Mouse (Mus musculus): ENCODE measurements around the gene Polr2l. TPM values are rescaled to one million over a fixed set of nuclear protein-coding genes. Genes with fewer than 3 reads are reported as not detected.

Polr2l gene
- polyA plus RNA-seq, 1 experiment from 2014 or later = 50.5 TPM

- no peaks in the 10 kb centered on the region for H3K27me3 ChIP-seq (replicated peaks; ENCODE audit: insufficient read depth, low read length)
- H3K4me3 ChIP-seq (ENCODE audit: low read depth, low read length) = no peak overlapping the region
- no peaks in the 10 kb centered on the region for H3K4me1 ChIP-seq (ENCODE audit: insufficient read depth, low read depth, low read length)
- H3K36me3 ChIP-seq (ENCODE audit: insufficient read depth, low read length) = no peaks in the 10 kb centered on the region
- DNase-seq (ENCODE audit: low spot score) (no peak), ATAC-seq (no peak)
- 91% methylated on average over 7 of the region's 7 CpGs for WGBS
- no peaks in the 10 kb centered on the region for H3K9me3 ChIP-seq (ENCODE audit: low read length)
- no peak overlapping the region for H3K27ac ChIP-seq (ENCODE audit: low read length)
- no peak overlapping the region for H3K9ac ChIP-seq (replicated peaks; ENCODE audit: low read depth)
- TF ChIP-seq EP300 (IDR thresholded peaks at IDR 0.05) (no peak), CTCF (IDR thresholded peaks at IDR 0.05) (no peak)
- H3K4me2 ChIP-seq (replicated peaks; ENCODE audit: low read depth, low read length) = no peak overlapping the region
Measured at GRCm38 (mm10) chr7:141501820-141502555, 27.1 kb upstream of the Polr2l start.

- no peak overlapping the region for H3K4me2 ChIP-seq (replicated peaks; ENCODE audit: low read depth, low read length)
- DNase-seq (ENCODE audit: low spot score) (no peak), ATAC-seq (no peak)
- no peak overlapping the region for H3K27ac ChIP-seq (ENCODE audit: low read length)
- H3K4me3 ChIP-seq (ENCODE audit: low read depth, low read length) = no peak overlapping the region
- no peaks in the 10 kb centered on the region for H3K27me3 ChIP-seq (replicated peaks; ENCODE audit: insufficient read depth, low read length)
- no peaks in the 10 kb centered on the region for H3K9me3 ChIP-seq (ENCODE audit: low read length)
- TF ChIP-seq EP300 (IDR thresholded peaks at IDR 0.05) = no peak
- no peak for TF ChIP-seq CTCF (IDR thresholded peaks at IDR 0.05)
- H3K4me1 ChIP-seq (ENCODE audit: insufficient read depth, low read depth, low read length) = no peaks in the 10 kb centered on the region
- WGBS = 92% methylated on average over 3 of the region's 3 CpGs
- no peaks in the 10 kb centered on the region; the same call in 1 of the 2 replicates for H3K36me3 ChIP-seq (ENCODE audit: insufficient read depth, low read length)
- no peak overlapping the region for H3K9ac ChIP-seq (replicated peaks; ENCODE audit: low read depth)
Measured at GRCm38 (mm10) chr7:141497600-141497999, 22.7 kb upstream of the Polr2l start.

- Histone ChIP-seq H3K9me3 (ENCODE audit: low read length) (no peaks in the 10 kb centered on the region), H3K27ac (ENCODE audit: low read length) (no peak overlapping the region), H3K4me1 (ENCODE audit: insufficient read depth, low read depth, low read length) (no peaks in the 10 kb centered on the region), H3K36me3 (ENCODE audit: insufficient read depth, low read length) (no peaks in the 10 kb centered on the region; the same call in 1 of the 2 replicates), H3K4me3 (ENCODE audit: low read depth, low read length) (no peak overlapping the region), H3K27me3 (replicated peaks; ENCODE audit: insufficient read depth, low read length) (no peaks in the 10 kb centered on the region), H3K4me2 (replicated peaks; ENCODE audit: low read depth, low read length) (no peak overlapping the region), H3K9ac (replicated peaks; ENCODE audit: low read depth) (no peak overlapping the region)
- 76% methylated on average over 4 of the region's 4 CpGs for WGBS
- DNase-seq (ENCODE audit: low spot score) = no peak
- TF ChIP-seq EP300 (IDR thresholded peaks at IDR 0.05) (no peak), CTCF (IDR thresholded peaks at IDR 0.05) (no peak)
- ATAC-seq = no peak
Measured at GRCm38 (mm10) chr7:141495940-141496339, 21.0 kb upstream of the Polr2l start.

- WGBS = 83% methylated on average over 2 of the region's 2 CpGs
- Histone ChIP-seq H3K27me3 (replicated peaks; ENCODE audit: insufficient read depth, low read length) (no peaks in the 10 kb centered on the region), H3K27ac (ENCODE audit: low read length) (no peak overlapping the region), H3K4me2 (replicated peaks; ENCODE audit: low read depth, low read length) (no peak overlapping the region), H3K4me1 (ENCODE audit: insufficient read depth, low read depth, low read length) (no peaks in the 10 kb centered on the region), H3K9ac (replicated peaks; ENCODE audit: low read depth) (no peak overlapping the region), H3K9me3 (ENCODE audit: low read length) (no peaks in the 10 kb centered on the region), H3K36me3 (ENCODE audit: insufficient read depth, low read length) (no peaks in the 10 kb centered on the region; the same call in 1 of the 2 replicates), H3K4me3 (ENCODE audit: low read depth, low read length) (no peak overlapping the region)
- TF ChIP-seq CTCF (IDR thresholded peaks at IDR 0.05) (no peak), EP300 (IDR thresholded peaks at IDR 0.05) (no peak)
- ATAC-seq = no peak
- no peak for DNase-seq (ENCODE audit: low spot score)
Measured at GRCm38 (mm10) chr7:141495379-141495778, 20.4 kb upstream of the Polr2l start.

GRCm38 (mm10) chr7:141493729-141494128, 18.8 kb upstream of the Polr2l start:
- Histone ChIP-seq H3K9ac (replicated peaks; ENCODE audit: low read depth) (no peak overlapping the region), H3K4me3 (ENCODE audit: low read depth, low read length) (no peak overlapping the region), H3K4me2 (replicated peaks; ENCODE audit: low read depth, low read length) (no peak overlapping the region), H3K27me3 (replicated peaks; ENCODE audit: insufficient read depth, low read length) (no peaks in the 10 kb centered on the region), H3K4me1 (ENCODE audit: insufficient read depth, low read depth, low read length) (no peaks in the 10 kb centered on the region), H3K27ac (ENCODE audit: low read length) (no peak overlapping the region), H3K9me3 (ENCODE audit: low read length) (no peaks in the 10 kb centered on the region), H3K36me3 (ENCODE audit: insufficient read depth, low read length) (no peaks in the 10 kb centered on the region; the same call in 1 of the 2 replicates)
- TF ChIP-seq CTCF (IDR thresholded peaks at IDR 0.05) (no peak), EP300 (IDR thresholded peaks at IDR 0.05) (no peak)
- DNase-seq (ENCODE audit: low spot score) = no peak
- whole genome bisulfite sequencing = 65% methylated on average over 1 of the region's 1 CpGs
- no peak for ATAC-seq

GRCm38 (mm10) chr7:141492738-141493137, 17.8 kb upstream of the Polr2l start:
- TF ChIP-seq EP300 (IDR thresholded peaks at IDR 0.05) (no peak), CTCF (IDR thresholded peaks at IDR 0.05) (no peak)
- Histone ChIP-seq H3K4me3 (ENCODE audit: low read depth, low read length) (no peak overlapping the region), H3K4me1 (ENCODE audit: insufficient read depth, low read depth, low read length) (no peaks in the 10 kb centered on the region), H3K9ac (replicated peaks; ENCODE audit: low read depth) (no peak overlapping the region), H3K36me3 (ENCODE audit: insufficient read depth, low read length) (no peaks in the 10 kb centered on the region; the same call in 1 of the 2 replicates), H3K27ac (ENCODE audit: low read length) (no peak overlapping the region), H3K9me3 (ENCODE audit: low read length) (no peaks in the 10 kb centered on the region), H3K4me2 (replicated peaks; ENCODE audit: low read depth, low read length) (no peak overlapping the region), H3K27me3 (replicated peaks; ENCODE audit: insufficient read depth, low read length) (no peaks in the 10 kb centered on the region)
- DNase-seq (ENCODE audit: low spot score) (no peak), ATAC-seq (no peak)
- WGBS = 81% methylated on average over 5 of the region's 5 CpGs
